Mouse (Mus musculus) liver, postnatal 0 days (tissue): ENCODE results near the gene Arl6ip4. TPM values are rescaled to one million over a fixed set of nuclear protein-coding genes. Genes with fewer than 3 reads are reported as not detected.

Source experiments
- ATAC-seq: fragments of 200-750 bp; cut with Nextera tagmentation; 2 replicates; pipeline ENCODE4 v1.8.0; 2017; ENCODE audit warnings: mild to moderate bottlenecking, moderate library complexity
- DNase-seq: peaks from one replicate; pipeline ENCODE4 v3.0.0-alpha.2; 2016
- H3K27ac ChIP-seq: fragments of 300-500 bp; sonication (generic); 2 replicates; pipeline ENCODE4 v1.5.1; 2014; ENCODE audit warnings: antibody characterized with exemption, moderate library complexity, mild to moderate bottlenecking, low read depth
- H3K27me3 ChIP-seq: fragments of 300-500 bp; sonication (generic); 2 replicates; pipeline ENCODE4 v1.6.1; 2014; ENCODE audit warnings: low read length, control low read depth, mixed read lengths; ENCODE audit not compliant: insufficient read depth
- H3K36me3 ChIP-seq: fragments of 300-500 bp; sonication (generic); replicated peaks from 2 replicates; pipeline ENCODE4 v1.6.1; 2014; ENCODE audit warnings: mild to moderate bottlenecking, control low read depth, low read length, moderate library complexity, mixed read lengths; ENCODE audit not compliant: insufficient read depth
- H3K4me1 ChIP-seq: fragments of 300-500 bp; sonication (generic); 2 replicates; pipeline ENCODE4 v1.6.1; 2014; ENCODE audit warnings: antibody characterized with exemption, mild to moderate bottlenecking, control low read depth; ENCODE audit not compliant: insufficient read depth
- H3K4me2 ChIP-seq: fragments of 300-500 bp; sonication (generic); 2 replicates; pipeline ENCODE4 v1.6.1; 2014; ENCODE audit warnings: low read depth, mild to moderate bottlenecking, low read length, moderate library complexity, mixed read lengths
- H3K4me3 ChIP-seq: fragments of 300-500 bp; sonication (generic); 2 replicates; pipeline ENCODE4 v1.5.1; 2014; ENCODE audit warnings: low read depth, low read length
- H3K9ac ChIP-seq: fragments of 300-500 bp; sonication (generic); replicated peaks from 2 replicates; pipeline ENCODE4 v1.6.1; 2014; ENCODE audit warnings: mild to moderate bottlenecking, moderate library complexity
- H3K9me3 ChIP-seq: fragments of 300-500 bp; sonication (generic); 2 replicates; pipeline ENCODE4 v1.6.1; 2016; ENCODE audit warnings: mild to moderate bottlenecking, control low read depth, low read length, mixed read lengths
- CTCF ChIP-seq: sonication (generic); IDR thresholded peaks from 2 replicates; pipeline ENCODE4 v1.5.1; 2016; ENCODE audit warnings: antibody characterized with exemption, low read depth
- EP300 ChIP-seq: IDR thresholded peaks from 2 replicates; pipeline ENCODE4 v1.6.1; 2016; ENCODE audit warnings: antibody characterized with exemption, low read depth, mild to moderate bottlenecking
- WGBS: fragments of 180-500 bp; shearing (Covaris S2); extraction: QIAGEN DNeasy Blood & Tissue Kit; methylation state at CpG from one replicate; pipeline ENCODE4 v1.1.7; 2014; ENCODE audit not compliant: insufficient replicate concordance; 5-methylcytosine and 5-hydroxymethylcytosine counted together
- polyA plus RNA-seq: library from polyadenylated mRNA; unstranded; fragments of >200 nt; fragmentation: Nextera tagmentation; extraction: Ambion mirVana; gene quantifications from 2 replicates; pipeline ENCODE4 v1.2.1, GENCODE M21; 2015

The Arl6ip4 gene
- 53.9 and 54.3 TPM in 2 replicates for polyA plus RNA-seq

DNA sequence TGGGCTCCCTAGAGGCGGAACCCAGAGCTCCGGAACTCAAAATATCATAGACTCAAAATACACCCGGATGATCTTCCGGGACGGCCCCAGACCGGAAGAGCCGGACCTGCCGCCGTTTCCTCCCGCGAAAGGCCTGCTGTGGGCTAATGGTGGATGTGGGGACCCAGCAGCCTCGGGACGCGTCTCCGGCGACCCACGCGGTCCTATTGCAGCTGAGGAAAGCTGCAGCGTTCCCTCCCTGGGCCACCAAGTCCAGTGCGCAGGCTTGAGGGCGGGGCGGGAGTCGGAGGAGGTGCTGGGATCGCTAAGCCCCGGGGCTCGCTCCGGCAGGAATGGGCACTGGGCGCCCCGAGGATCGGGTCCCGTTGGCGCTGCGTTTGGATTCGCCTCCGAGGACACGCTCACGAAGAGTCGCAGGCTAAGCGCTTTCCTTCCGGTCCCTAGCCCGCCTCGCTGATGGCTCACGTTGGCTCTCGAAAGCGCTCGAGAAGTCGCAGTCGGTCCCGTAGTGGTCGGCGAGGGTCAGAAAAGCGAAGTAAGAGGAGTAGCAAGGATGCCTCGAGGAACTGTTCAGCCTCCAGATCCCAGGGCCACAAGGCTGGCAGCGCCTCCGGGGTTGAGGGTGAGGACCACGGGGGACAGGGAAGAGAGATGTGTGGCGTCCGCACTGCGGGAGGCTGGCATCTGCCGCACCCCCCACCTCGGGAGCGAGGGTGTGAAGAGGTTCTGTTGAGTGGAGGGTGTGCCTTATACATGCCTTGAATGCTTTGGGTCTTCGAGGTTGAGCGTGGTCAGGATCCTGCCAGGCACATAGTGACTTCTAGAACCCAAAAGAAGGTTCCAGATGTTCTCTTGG lies at the start of gene Arl6ip4:
TSS of gene Arl6ip4 (plus strand) at position 100 of the 856 bp plus-strand sequence.
- Histone ChIP-seq H3K4me3 (peak within 1 kb of the TSS; percentile 97), H3K4me2 (peak within 1 kb of the TSS; percentile 94), H3K27ac (peak within 1 kb of the TSS; percentile 85), H3K27me3 (no peaks in the 10 kb centered on the region), H3K9me3 (no peaks in the 10 kb centered on the region), H3K4me1 (peaks cover 15% of the 10 kb centered on the region), H3K9ac (peak within 1 kb of the TSS; percentile 98), H3K36me3 (peaks cover 35% of the 10 kb centered on the region)
- under 1% methylated on average over 64 of the region's 64 CpGs for WGBS
- DNase-seq (peak; percentile 83), ATAC-seq (no peak)
- no peak; the same call in 1 of the 2 replicates for TF ChIP-seq EP300
- TF ChIP-seq CTCF: no peak

- H3K4me3 ChIP-seq: no peak overlapping the region
- H3K4me1 ChIP-seq: peaks cover 8% of the 10 kb centered on the region; the same call in 1 of the 2 replicates
- no peak overlapping the region for H3K27ac ChIP-seq
- no peaks in the 10 kb centered on the region for H3K27me3 ChIP-seq
- H3K9me3 ChIP-seq: no peaks in the 10 kb centered on the region
- TF ChIP-seq EP300: no peak
- no peak for TF ChIP-seq CTCF
- DNase-seq (no peak), ATAC-seq (no peak)
- 60% methylated on average over 3 of the region's 3 CpGs for WGBS
- H3K4me2 ChIP-seq: no peak overlapping the region
- H3K9ac ChIP-seq: no peak overlapping the region
- H3K36me3 ChIP-seq: no peaks in the 10 kb centered on the region
These were observed 46.2 kb upstream of the Arl6ip4 start for GRCm38 (mm10) chr5:124069657-124070056.

DNA sequence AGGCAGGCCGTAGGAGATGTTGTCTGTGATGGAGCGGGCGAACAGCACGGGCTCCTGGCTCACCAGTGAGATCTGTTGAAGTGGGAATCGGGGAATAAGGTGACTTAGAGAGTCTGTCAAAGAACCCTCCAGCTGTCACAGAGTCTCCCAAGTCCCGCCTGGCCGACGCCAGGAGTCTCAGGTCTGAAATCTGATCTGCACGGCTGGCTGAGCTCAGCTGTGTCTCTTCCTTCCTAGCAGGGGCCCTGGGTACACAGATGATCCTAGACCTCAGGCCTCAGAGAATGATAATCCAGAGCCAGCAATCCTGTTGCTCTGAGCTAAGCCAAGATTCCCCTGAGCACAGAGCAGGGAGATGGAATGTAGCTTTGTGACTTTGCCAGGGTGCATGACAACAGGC lies 42.2 kb upstream of the Arl6ip4 start:
- H3K36me3 ChIP-seq: no peaks in the 10 kb centered on the region
- ATAC-seq (no peak), DNase-seq (no peak)
- H3K9ac ChIP-seq: 0 out of 2 replicates have a peak overlapping the region, but pooled peaks have one; percentile 3
- WGBS: 60% methylated on average over 9 of the region's 9 CpGs
- H3K9me3 ChIP-seq: no peaks in the 10 kb centered on the region
- no peak overlapping the region for H3K27ac ChIP-seq
- H3K4me2 ChIP-seq: no peak overlapping the region
- peaks cover 26% of the 10 kb centered on the region for H3K4me1 ChIP-seq
- no peaks in the 10 kb centered on the region for H3K27me3 ChIP-seq
- no peak overlapping the region for H3K4me3 ChIP-seq
- TF ChIP-seq CTCF (no peak), EP300 (no peak)

DNA sequence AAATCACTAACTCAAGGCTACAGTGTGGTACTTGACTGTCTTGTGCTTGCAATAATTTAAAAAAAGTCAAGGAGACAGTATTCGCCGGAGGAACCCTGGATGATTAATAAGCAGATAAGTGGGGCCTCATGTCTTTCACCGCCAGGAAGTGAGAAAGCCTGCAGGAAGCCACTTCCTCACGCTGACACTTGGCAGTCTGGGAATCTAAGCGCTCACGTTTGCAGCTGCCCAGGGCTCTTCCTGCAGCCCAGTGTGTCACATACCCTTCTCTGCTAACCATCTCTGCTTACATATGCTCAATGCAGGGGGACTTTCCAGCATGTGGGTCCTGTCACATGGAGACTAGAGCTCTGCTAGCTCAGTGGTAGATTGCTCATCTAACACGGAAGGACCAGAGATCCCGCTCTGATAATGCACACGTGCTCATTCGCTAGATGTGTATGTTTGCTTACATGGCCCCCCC lies 41.0 kb upstream of the Arl6ip4 start:
- no peaks in the 10 kb centered on the region for H3K9me3 ChIP-seq
- ATAC-seq: 0 out of 2 replicates have a peak, but pooled peaks have one; percentile 5
- no peak overlapping the region for H3K4me2 ChIP-seq
- H3K27ac ChIP-seq: no peak overlapping the region
- no peaks in the 10 kb centered on the region for H3K27me3 ChIP-seq
- DNase-seq: no peak
- no peak overlapping the region for H3K4me3 ChIP-seq
- peaks cover 30% of the 10 kb centered on the region for H3K4me1 ChIP-seq
- H3K36me3 ChIP-seq: no peaks in the 10 kb centered on the region
- 24% methylated on average over 10 of the region's 10 CpGs for WGBS
- H3K9ac ChIP-seq: no peak overlapping the region
- TF ChIP-seq EP300: no peak
- TF ChIP-seq CTCF: no peak

DNA sequence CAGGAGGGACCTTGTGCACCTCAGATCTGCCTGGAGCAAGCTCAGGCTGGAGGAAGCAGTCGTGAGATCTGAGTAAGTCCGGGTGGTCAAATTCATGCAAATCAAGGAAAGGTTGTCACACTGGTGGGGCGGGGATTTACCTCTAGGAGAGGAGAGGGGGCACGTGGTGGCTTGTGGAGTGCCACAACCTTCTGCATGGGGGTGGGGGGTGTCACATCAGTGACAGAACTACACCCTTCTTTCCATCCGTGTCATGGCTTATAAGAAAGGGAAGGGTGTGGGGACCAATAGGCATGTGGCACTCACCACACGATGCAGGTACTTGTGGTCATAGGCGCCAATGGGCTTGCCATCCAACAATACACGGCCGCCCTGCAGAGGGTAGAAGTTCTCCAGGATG lies 40.2 kb upstream of the Arl6ip4 start:
- no peak overlapping the region for H3K4me2 ChIP-seq

GRCm38 (mm10) chr5:124076559-124076958 lies 39.3 kb upstream of the Arl6ip4 start:
- ATAC-seq: peak; percentile 83
- 60% methylated on average over 9 of the region's 9 CpGs for WGBS
- Histone ChIP-seq H3K9ac (no peak overlapping the region), H3K4me1 (peaks cover 30% of the 10 kb centered on the region), H3K4me2 (no peak overlapping the region), H3K4me3 (no peak overlapping the region), H3K27ac (peak overlapping the region; percentile 34), H3K36me3 (no peaks in the 10 kb centered on the region), H3K27me3 (no peaks in the 10 kb centered on the region), H3K9me3 (no peaks in the 10 kb centered on the region)
- DNase-seq: no peak
- TF ChIP-seq EP300: no peak
- no peak for TF ChIP-seq CTCF

More for the DNA sequence above, 40.2 kb upstream of the Arl6ip4 start:
- H3K9me3 ChIP-seq: no peaks in the 10 kb centered on the region
- H3K4me3 ChIP-seq: no peak overlapping the region
- no peaks in the 10 kb centered on the region for H3K27me3 ChIP-seq
- peaks cover 30% of the 10 kb centered on the region for H3K4me1 ChIP-seq
- H3K27ac ChIP-seq: no peak overlapping the region
- TF ChIP-seq CTCF: no peak
- TF ChIP-seq EP300: no peak
- DNase-seq: no peak
- no peaks in the 10 kb centered on the region for H3K36me3 ChIP-seq
- no peak for ATAC-seq
- WGBS: 55% methylated on average over 9 of the region's 9 CpGs
- H3K9ac ChIP-seq: no peak overlapping the region
